Mouse (Mus musculus): ENCODE results near the gene Gnb2.

DNA sequence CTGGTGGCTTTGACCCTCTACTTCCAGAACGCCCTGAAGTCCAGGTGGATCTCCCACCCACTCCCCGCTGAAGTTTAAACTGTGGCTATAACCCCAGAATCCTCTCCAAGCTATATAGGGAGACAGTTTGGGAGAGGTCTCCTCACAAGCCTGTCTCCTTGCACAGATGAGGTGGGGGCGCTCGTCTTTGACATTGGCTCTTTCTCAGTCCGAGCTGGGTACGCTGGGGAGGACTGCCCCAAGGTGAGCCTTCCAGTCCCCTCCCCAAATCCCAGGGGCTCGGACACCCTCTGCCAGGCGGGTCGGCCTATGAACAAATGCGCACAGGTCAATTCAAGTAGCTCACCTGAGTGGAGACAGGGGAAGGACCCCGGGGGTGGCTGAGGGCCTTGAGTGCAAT, 20.6 kb upstream of the Gnb2 start:
- TF ChIP-seq CTCF (IDR thresholded peaks at IDR 0.05; ENCODE audit: low read depth, low read length), result no peak
- no peak for TF ChIP-seq GATA1 (IDR thresholded peaks at IDR 0.05; ENCODE audit: borderline replicate concordance, low read length)
- TF ChIP-seq TAL1 (conservative IDR thresholded peaks at IDR 0.05; ENCODE audit: low read depth, low read length), result no peak
- no peak for TF ChIP-seq GATA2 (IDR thresholded peaks at IDR 0.05; ENCODE audit: borderline replicate concordance, low read depth, low read length)
- no peak for TF ChIP-seq POLR2AphosphoS5 (IDR thresholded peaks at IDR 0.05; ENCODE audit: insufficient replicate concordance, low read depth, low read length)

Measured in G1E (cell line).